Mouse (Mus musculus) kidney, postnatal 0 days (tissue): ENCODE results near the gene Atxn2. TPM values are rescaled to one million over a fixed set of nuclear protein-coding genes. Genes with fewer than 3 reads are reported as not detected.
"Not testable (repeated sequence)": the region's sequence is repeated elsewhere in the genome, so short reads cannot be mapped to it uniquely, and the experiment has no call there.

Experiments used
- ATAC-seq: fragments of 200-750 bp; cut with Nextera tagmentation; replicated peaks from 2 replicates; pipeline ENCODE4 v1.8.0; 2017; ENCODE audit warnings: low read depth, moderate number of reproducible peaks, moderate TSS enrichment, moderate library complexity; ENCODE audit not compliant: low FRiP score
- DNase-seq: peaks from one replicate; pipeline ENCODE4 v3.0.0-alpha.2; 2016; ENCODE audit warnings: low spot score
- H3K27ac ChIP-seq: fragments of 300-500 bp; sonication (generic); 2 replicates; pipeline ENCODE4 v1.5.1; 2014; ENCODE audit warnings: mild to moderate bottlenecking
- H3K27me3 ChIP-seq: fragments of 300-500 bp; sonication (generic); 2 replicates; pipeline ENCODE4 v1.6.1; 2014; ENCODE audit warnings: low read length, mixed read lengths; ENCODE audit not compliant: insufficient read depth
- H3K36me3 ChIP-seq: fragments of 300-500 bp; sonication (generic); 2 replicates; pipeline ENCODE4 v1.6.1; 2014; ENCODE audit warnings: low read length, mixed read lengths; ENCODE audit not compliant: insufficient read depth
- H3K4me1 ChIP-seq: fragments of 300-500 bp; sonication (generic); replicated peaks from 2 replicates; pipeline ENCODE4 v1.6.1; 2014; ENCODE audit warnings: antibody characterized with exemption, low read length, mixed read lengths; ENCODE audit not compliant: insufficient read depth
- H3K4me2 ChIP-seq: fragments of 300-500 bp; sonication (generic); 2 replicates; pipeline ENCODE4 v1.6.1; 2014; ENCODE audit warnings: mild to moderate bottlenecking, low read length, moderate library complexity, mixed read lengths
- H3K4me3 ChIP-seq: fragments of 300-500 bp; sonication (generic); replicated peaks from 2 replicates; pipeline ENCODE4 v1.5.1; 2014; ENCODE audit warnings: low read depth, low read length
- H3K9ac ChIP-seq: fragments of 300-500 bp; sonication (generic); 2 replicates; pipeline ENCODE4 v1.6.1; 2014; ENCODE audit warnings: low read depth, low read length
- H3K9me3 ChIP-seq: fragments of 300-500 bp; sonication (generic); replicated peaks from 2 replicates; pipeline ENCODE4 v1.6.1; 2016; ENCODE audit warnings: low read length, inconsistent platforms, mixed read lengths
- CTCF ChIP-seq: IDR thresholded peaks from 2 replicates; pipeline ENCODE4 v1.5.1; 2016; ENCODE audit warnings: antibody characterized with exemption, low read depth, mild to moderate bottlenecking, moderate library complexity
- WGBS: fragments of 180-500 bp; shearing (Covaris S2); extraction: QIAGEN DNeasy Blood & Tissue Kit; methylation state at CpG from one replicate; pipeline ENCODE4 v1.1.7; 2014; 5-methylcytosine and 5-hydroxymethylcytosine counted together
- polyA plus RNA-seq: library from polyadenylated mRNA; unstranded; fragments of >200 nt; fragmentation: Nextera tagmentation; extraction: Ambion mirVana; gene quantifications from 2 replicates; pipeline ENCODE4 v1.2.1, GENCODE M21; 2015

The Atxn2 gene
- polyA plus RNA-seq, 1 experiment from 2014 or later, result 68.5 TPM

- WGBS, result 74% methylated on average over 6 of the region's 6 CpGs
- no peak for DNase-seq
- H3K9me3 ChIP-seq, result no peaks in the 10 kb centered on the region
Observed at GRCm38 (mm10) chr5:121668411-121668810, 42.7 kb upstream of the Atxn2 start.

GRCm38 (mm10) chr5:121670412-121670811 lies 40.7 kb upstream of the Atxn2 start:
- 79% methylated on average over 3 of the region's 3 CpGs for WGBS
- no peak for DNase-seq

More at GRCm38 (mm10) chr5:121668411-121668810, 42.7 kb upstream of the Atxn2 start:
- TF ChIP-seq CTCF, result no peak
- H3K4me3 ChIP-seq, result no peak overlapping the region
- H3K27me3 ChIP-seq, result no peaks in the 10 kb centered on the region
- peaks cover 23% of the 10 kb centered on the region for H3K36me3 ChIP-seq
- no peak overlapping the region for H3K27ac ChIP-seq
- no peaks in the 10 kb centered on the region for H3K4me1 ChIP-seq
- H3K4me2 ChIP-seq, result no peak overlapping the region
- no peak for ATAC-seq
- H3K9ac ChIP-seq, result no peak overlapping the region

GRCm38 (mm10) chr5:121682250-121682649 lies 28.9 kb upstream of the Atxn2 start:
- 96% methylated on average over 2 of the region's 2 CpGs for WGBS
- Histone ChIP-seq H3K27me3 (no peaks in the 10 kb centered on the region), H3K27ac (no peak overlapping the region), H3K9ac (no peak overlapping the region), H3K4me1 (no peaks in the 10 kb centered on the region), H3K36me3 (peaks cover 69% of the 10 kb centered on the region), H3K4me2 (no peak overlapping the region), H3K9me3 (no peaks in the 10 kb centered on the region), H3K4me3 (no peak overlapping the region)
- no peak for TF ChIP-seq CTCF
- DNase-seq, result no peak
- no peak for ATAC-seq

More at GRCm38 (mm10) chr5:121670412-121670811, 40.7 kb upstream of the Atxn2 start:
- Histone ChIP-seq H3K27me3 (no peaks in the 10 kb centered on the region), H3K27ac (no peak overlapping the region), H3K9me3 (no peaks in the 10 kb centered on the region), H3K4me3 (no peak overlapping the region), H3K9ac (no peak overlapping the region), H3K4me2 (no peak overlapping the region), H3K36me3 (peaks cover 20% of the 10 kb centered on the region), H3K4me1 (no peaks in the 10 kb centered on the region)
- no peak for ATAC-seq
- peak; percentile 61 for TF ChIP-seq CTCF

- H3K36me3 ChIP-seq, result peaks cover 49% of the 10 kb centered on the region
- no peak for DNase-seq
- no peak overlapping the region for H3K4me3 ChIP-seq
- 82% methylated on average over 6 of the region's 6 CpGs for WGBS
- H3K4me1 ChIP-seq, result no peaks in the 10 kb centered on the region
- no peak overlapping the region for H3K4me2 ChIP-seq
- no peak for TF ChIP-seq CTCF
- H3K27ac ChIP-seq, result no peak overlapping the region
- ATAC-seq, result no peak
- H3K27me3 ChIP-seq, result no peaks in the 10 kb centered on the region
- no peaks in the 10 kb centered on the region for H3K9me3 ChIP-seq
- no peak overlapping the region for H3K9ac ChIP-seq
Observed at GRCm38 (mm10) chr5:121685495-121685894, 25.6 kb upstream of the Atxn2 start.

- no peak for DNase-seq
- Histone ChIP-seq H3K4me3 (no peak overlapping the region), H3K4me1 (no peaks in the 10 kb centered on the region), H3K9me3 (no peaks in the 10 kb centered on the region), H3K27ac (peak overlapping the region; percentile 19; the same call in 1 of the 2 replicates), H3K4me2 (no peak overlapping the region), H3K36me3 (peaks cover 42% of the 10 kb centered on the region), H3K9ac (no peak overlapping the region), H3K27me3 (no peaks in the 10 kb centered on the region)
- WGBS, result 63% methylated on average over 15 of the region's 15 CpGs
- ATAC-seq, result 0 out of 2 replicates have a peak, but pooled peaks have one; percentile 59
- TF ChIP-seq CTCF, result peak; percentile 50
Observed at GRCm38 (mm10) chr5:121686113-121686898, 24.8 kb upstream of the Atxn2 start.

- Histone ChIP-seq H3K9me3 (no peaks in the 10 kb centered on the region), H3K36me3 (0 out of 2 replicates have a peak, but pooled peaks cover 11% of the 10 kb centered on the region), H3K4me2 (no peak overlapping the region), H3K27me3 (no peaks in the 10 kb centered on the region), H3K4me3 (no peak overlapping the region), H3K4me1 (no peaks in the 10 kb centered on the region), H3K9ac (no peak overlapping the region), H3K27ac (peak overlapping the region; percentile 44; the same call in 1 of the 2 replicates)
- no peak for ATAC-seq
- 54% methylated on average over 7 of the region's 7 CpGs for WGBS
- peak; percentile 69 for DNase-seq
- TF ChIP-seq CTCF, result no peak
Observed at GRCm38 (mm10) chr5:121690482-121691211, 20.5 kb upstream of the Atxn2 start.

GRCm38 (mm10) chr5:121691436-121691835 lies 19.7 kb upstream of the Atxn2 start:
- WGBS, result 88% methylated on average over 7 of the region's 7 CpGs

More at GRCm38 (mm10) chr5:121691436-121691835, 19.7 kb upstream of the Atxn2 start:
- not testable (repeated sequence) for H3K27ac ChIP-seq, H3K27me3 ChIP-seq, H3K4me1 ChIP-seq, H3K9ac ChIP-seq, DNase-seq, H3K4me3 ChIP-seq, ATAC-seq, H3K9me3 ChIP-seq, H3K36me3 ChIP-seq, H3K4me2 ChIP-seq
